Mouse (Mus musculus) forebrain, embryonic 11.5 days (tissue): ENCODE results near the gene Pgbd5. TPM values are rescaled to one million over a fixed set of nuclear protein-coding genes. Genes with fewer than 3 reads are reported as not detected.
A peak's percentile ranks its signal among the peaks of the same experiment; 100 is the strongest.

Experiments
- ATAC-seq: fragments of 200-750 bp; cut with Nextera tagmentation; replicated peaks from 2 replicates; pipeline ENCODE4 v1.8.0; 2017; ENCODE audit warnings: moderate TSS enrichment; ENCODE audit not compliant: low FRiP score
- DNase-seq: peaks from one replicate; pipeline ENCODE4 v3.0.0-alpha.2; 2017; ENCODE audit warnings: low spot score
- H3K27ac ChIP-seq: fragments of 300-500 bp; sonication (generic); 2 replicates; pipeline ENCODE4 v1.5.1; 2014; ENCODE audit warnings: low read depth, low read length
- H3K27me3 ChIP-seq: fragments of 300-500 bp; sonication (generic); 2 replicates; pipeline ENCODE4 v1.6.1; 2014; ENCODE audit warnings: mild to moderate bottlenecking, low read length, mixed read lengths; ENCODE audit not compliant: control insufficient read depth, insufficient read depth
- H3K36me3 ChIP-seq: fragments of 300-500 bp; sonication (generic); 2 replicates; pipeline ENCODE4 v1.6.1; 2014; ENCODE audit warnings: mild to moderate bottlenecking, low read length, moderate library complexity, mixed read lengths; ENCODE audit not compliant: control insufficient read depth, insufficient read depth
- H3K4me1 ChIP-seq: fragments of 300-500 bp; sonication (generic); replicated peaks from 2 replicates; pipeline ENCODE4 v1.6.1; 2014; ENCODE audit warnings: low read length, mixed read lengths; ENCODE audit not compliant: control insufficient read depth, insufficient read depth
- H3K4me2 ChIP-seq: fragments of 300-500 bp; sonication (generic); 2 replicates; pipeline ENCODE4 v1.6.1; 2014; ENCODE audit warnings: low read depth, mild to moderate bottlenecking, low read length, moderate library complexity, mixed read lengths; ENCODE audit not compliant: severe bottlenecking
- H3K4me3 ChIP-seq: fragments of 300-500 bp; sonication (generic); 2 replicates; pipeline ENCODE4 v1.5.1; 2014; ENCODE audit warnings: low read depth, low read length
- H3K9ac ChIP-seq: fragments of 300-500 bp; sonication (generic); 2 replicates; pipeline ENCODE4 v1.6.1; 2014; ENCODE audit warnings: low read length
- H3K9me3 ChIP-seq: fragments of 300-500 bp; sonication (generic); 2 replicates; pipeline ENCODE4 v1.6.1; 2016; ENCODE audit warnings: low read length, mixed read lengths; ENCODE audit not compliant: control insufficient read depth
- WGBS: fragments of 180-500 bp; shearing (Covaris S2); extraction: QIAGEN DNeasy Blood & Tissue Kit; methylation state at CpG from one replicate; pipeline ENCODE4 v1.1.7; 2014; 5-methylcytosine and 5-hydroxymethylcytosine counted together
- polyA plus RNA-seq: library from polyadenylated mRNA; unstranded; fragments of >200 nt; fragmentation: Nextera tagmentation; extraction: Ambion mirVana; gene quantifications from 2 replicates; pipeline ENCODE4 v1.2.1, GENCODE M21; 2014

The Pgbd5 gene
- 4.8 and 5.3 TPM in 2 replicates for polyA plus RNA-seq

DNA sequence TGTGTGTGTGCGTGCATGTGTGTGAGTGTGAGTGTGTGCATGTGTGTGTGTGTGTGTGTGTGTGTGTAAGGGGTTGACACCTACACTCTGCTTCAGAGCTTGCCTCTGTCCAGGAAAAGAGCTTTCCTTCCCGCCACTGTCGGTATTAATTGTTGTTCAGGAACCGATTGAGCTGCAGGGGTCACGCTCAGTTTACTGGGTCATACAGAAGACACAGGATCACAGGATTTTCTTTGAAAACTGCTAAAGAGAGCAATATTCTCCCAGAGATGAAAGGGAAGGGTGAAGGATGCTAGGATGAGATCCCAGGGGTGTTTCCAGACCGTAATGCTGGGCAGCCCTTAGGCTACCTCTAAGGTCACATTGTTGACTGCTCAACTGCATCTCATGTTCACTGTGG, at the start of gene Pgbd5:
Pgbd5 (minus strand) TSS at position 101 of the 400 bp plus-strand sequence.
- H3K4me1 ChIP-seq, result 0 out of 2 replicates have a peak, but pooled peaks cover 3% of the 10 kb centered on the region
- no peak for DNase-seq
- no peak within 1 kb of the TSS for H3K4me3 ChIP-seq
- H3K27ac ChIP-seq, result no peak within 1 kb of the TSS
- no peaks in the 10 kb centered on the region for H3K36me3 ChIP-seq
- no peak within 1 kb of the TSS for H3K9ac ChIP-seq
- H3K9me3 ChIP-seq, result no peaks in the 10 kb centered on the region
- ATAC-seq, result no peak
- no peaks in the 10 kb centered on the region for H3K27me3 ChIP-seq
- no peak within 1 kb of the TSS for H3K4me2 ChIP-seq
- whole genome bisulfite sequencing, result 87% methylated on average over 6 of the region's 6 CpGs

GRCm38 (mm10) chr8:124483356-124484115, 44.1 kb upstream of the Pgbd5 start:
- H3K4me1 ChIP-seq, result no peaks in the 10 kb centered on the region
- no peak overlapping the region for H3K9ac ChIP-seq
- ATAC-seq (no peak), DNase-seq (no peak)
- H3K27me3 ChIP-seq, result no peaks in the 10 kb centered on the region
- H3K9me3 ChIP-seq, result no peaks in the 10 kb centered on the region
- no peak overlapping the region for H3K4me2 ChIP-seq
- H3K4me3 ChIP-seq, result no peak overlapping the region
- WGBS, result 67% methylated on average over 7 of the region's 7 CpGs
- H3K36me3 ChIP-seq, result no peaks in the 10 kb centered on the region
- H3K27ac ChIP-seq, result no peak overlapping the region

DNA sequence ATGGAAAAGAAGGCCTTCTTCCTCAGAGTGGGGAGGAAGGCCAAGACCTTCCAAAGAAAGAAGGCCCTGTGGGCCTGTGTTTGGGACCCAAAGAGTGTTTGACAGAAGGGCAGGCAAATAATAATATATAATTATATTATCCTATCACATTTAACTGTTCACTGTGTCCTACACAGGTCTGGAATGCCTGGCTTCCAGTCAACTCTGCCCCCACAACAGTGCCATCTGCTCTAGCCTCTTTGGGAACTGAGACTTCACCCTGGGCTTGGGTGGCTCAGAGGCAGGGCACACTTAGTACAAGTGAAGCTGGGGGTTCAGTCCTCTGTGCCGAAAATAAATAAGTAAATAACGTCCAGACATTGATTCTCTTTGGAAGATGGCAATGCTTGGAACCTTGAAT, 43.3 kb upstream of the Pgbd5 start:
- H3K9ac ChIP-seq, result no peak overlapping the region
- no peak overlapping the region for H3K4me3 ChIP-seq
- no peaks in the 10 kb centered on the region for H3K9me3 ChIP-seq
- H3K27me3 ChIP-seq, result no peaks in the 10 kb centered on the region
- no peak for ATAC-seq
- H3K36me3 ChIP-seq, result no peaks in the 10 kb centered on the region
- WGBS, result 91% methylated on average over 2 of the region's 2 CpGs
- H3K4me1 ChIP-seq, result no peaks in the 10 kb centered on the region
- no peak overlapping the region for H3K4me2 ChIP-seq
- H3K27ac ChIP-seq, result no peak overlapping the region
- no peak for DNase-seq

DNA sequence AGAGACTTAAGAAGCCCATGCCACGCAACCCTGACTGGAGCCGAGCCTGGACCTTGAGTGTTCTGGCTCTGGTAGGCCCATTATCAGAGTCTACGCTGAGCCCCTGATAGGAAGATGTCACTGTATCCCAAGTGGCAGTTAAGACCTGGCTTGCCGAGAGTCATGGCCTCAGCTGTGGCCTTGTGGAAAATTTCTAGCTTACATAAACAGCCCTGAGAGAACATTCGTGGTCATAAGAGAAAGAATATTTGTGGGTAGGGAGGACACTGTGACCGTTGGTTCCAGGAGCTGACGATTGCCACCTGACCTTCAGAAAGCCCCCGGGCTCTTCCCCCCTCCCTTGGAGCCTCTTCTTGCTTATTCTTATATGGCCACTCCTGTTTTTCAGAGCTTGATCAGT, 40.9 kb upstream of the Pgbd5 start:
- no peaks in the 10 kb centered on the region for H3K27me3 ChIP-seq
- no peaks in the 10 kb centered on the region for H3K9me3 ChIP-seq
- no peak overlapping the region for H3K27ac ChIP-seq
- H3K4me1 ChIP-seq, result no peaks in the 10 kb centered on the region
- DNase-seq, result no peak
- 90% methylated on average over 8 of the region's 8 CpGs for WGBS
- H3K4me2 ChIP-seq, result no peak overlapping the region
- H3K9ac ChIP-seq, result no peak overlapping the region
- H3K4me3 ChIP-seq, result no peak overlapping the region
- no peak for ATAC-seq
- H3K36me3 ChIP-seq, result no peaks in the 10 kb centered on the region

DNA sequence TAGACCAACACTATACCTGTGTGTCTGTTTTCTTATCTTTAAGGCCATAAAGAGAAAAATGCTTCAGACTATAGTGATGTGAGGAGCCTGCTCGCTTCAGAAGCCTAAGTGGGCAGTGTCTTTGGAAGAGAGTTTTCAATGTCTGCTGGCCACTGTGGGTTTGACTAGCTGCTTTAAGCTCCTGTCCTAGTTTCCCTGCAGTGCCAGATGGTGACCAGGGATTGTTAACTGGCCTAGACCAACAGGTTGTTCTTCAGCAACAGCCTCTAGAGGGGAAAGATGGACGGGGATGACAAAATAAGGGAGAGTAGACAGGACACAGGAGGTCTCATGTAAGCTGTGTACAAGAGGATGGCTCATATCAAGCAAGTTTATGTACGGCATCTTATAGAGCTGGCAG, 39.8 kb upstream of the Pgbd5 start:
- Histone ChIP-seq H3K9me3 (no peaks in the 10 kb centered on the region), H3K36me3 (no peaks in the 10 kb centered on the region), H3K27me3 (no peaks in the 10 kb centered on the region), H3K4me1 (no peaks in the 10 kb centered on the region), H3K9ac (no peak overlapping the region), H3K27ac (no peak overlapping the region), H3K4me3 (no peak overlapping the region), H3K4me2 (no peak overlapping the region)
- ATAC-seq (no peak), DNase-seq (no peak)
- WGBS, result 82% methylated on average over 3 of the region's 3 CpGs

GRCm38 (mm10) chr8:124476701-124477100, 37.2 kb upstream of the Pgbd5 start:
- ATAC-seq (no peak), DNase-seq (no peak)
- H3K27me3 ChIP-seq, result no peaks in the 10 kb centered on the region
- H3K4me3 ChIP-seq, result no peak overlapping the region
- 67% methylated on average over 9 of the region's 9 CpGs for WGBS
- H3K27ac ChIP-seq, result peak overlapping the region; percentile 37; the same call in 1 of the 2 replicates
- no peaks in the 10 kb centered on the region for H3K4me1 ChIP-seq
- no peaks in the 10 kb centered on the region for H3K36me3 ChIP-seq
- H3K9me3 ChIP-seq, result no peaks in the 10 kb centered on the region
- H3K9ac ChIP-seq, result no peak overlapping the region
- no peak overlapping the region for H3K4me2 ChIP-seq

- 82% methylated on average over 5 of the region's 5 CpGs for WGBS
- ATAC-seq (no peak), DNase-seq (no peak)
- Histone ChIP-seq H3K36me3 (no peaks in the 10 kb centered on the region), H3K9ac (no peak overlapping the region), H3K4me2 (no peak overlapping the region), H3K4me1 (no peaks in the 10 kb centered on the region), H3K27ac (no peak overlapping the region), H3K27me3 (no peaks in the 10 kb centered on the region), H3K4me3 (no peak overlapping the region), H3K9me3 (no peaks in the 10 kb centered on the region)
Observed at GRCm38 (mm10) chr8:124475690-124476089, 36.2 kb upstream of the Pgbd5 start.

- DNase-seq (no peak), ATAC-seq (no peak)
- Histone ChIP-seq H3K27me3 (no peaks in the 10 kb centered on the region), H3K27ac (no peak overlapping the region), H3K9ac (no peak overlapping the region), H3K4me2 (no peak overlapping the region), H3K4me3 (no peak overlapping the region), H3K9me3 (no peaks in the 10 kb centered on the region), H3K4me1 (no peaks in the 10 kb centered on the region), H3K36me3 (no peaks in the 10 kb centered on the region)
- WGBS, result 79% methylated on average over 2 of the region's 2 CpGs
Observed at GRCm38 (mm10) chr8:124464641-124465040, 25.2 kb upstream of the Pgbd5 start.

DNA sequence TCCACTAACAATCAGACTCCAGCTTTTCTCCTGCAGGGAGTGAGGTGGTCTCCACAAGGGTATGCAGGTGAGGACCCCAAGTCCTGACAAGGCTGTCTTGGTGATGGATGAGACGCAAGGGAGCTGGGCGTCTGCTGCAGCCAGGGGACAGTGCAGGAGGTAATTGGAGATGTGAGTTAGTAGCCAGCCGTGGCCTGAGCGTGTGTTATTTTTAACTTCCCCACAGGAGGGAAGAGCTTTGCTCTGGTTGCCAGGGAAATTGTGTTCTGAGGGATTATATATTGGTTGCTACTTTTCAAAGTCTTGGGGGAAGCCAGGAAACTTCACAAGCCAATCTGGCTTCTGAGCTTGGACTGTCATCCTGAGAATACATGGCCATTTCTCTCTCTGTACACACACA, 23.7 kb upstream of the Pgbd5 start:
- ATAC-seq (no peak), DNase-seq (no peak)
- H3K4me1 ChIP-seq, result no peaks in the 10 kb centered on the region
- no peak overlapping the region for H3K4me3 ChIP-seq
- WGBS, result 60% methylated on average over 4 of the region's 4 CpGs
- H3K9me3 ChIP-seq, result no peaks in the 10 kb centered on the region
- H3K9ac ChIP-seq, result no peak overlapping the region
- H3K36me3 ChIP-seq, result no peaks in the 10 kb centered on the region
- H3K4me2 ChIP-seq, result no peak overlapping the region
- H3K27me3 ChIP-seq, result no peaks in the 10 kb centered on the region
- no peak overlapping the region for H3K27ac ChIP-seq
